Mouse (Mus musculus) stomach, embryonic 15.5 days (tissue): ENCODE data around the gene Kcnma1. TPM values are rescaled to one million over a fixed set of nuclear protein-coding genes. Genes with fewer than 3 reads are reported as not detected.

Experiments
- ATAC-seq: fragments of 200-750 bp; cut with Nextera tagmentation; 2 replicates; pipeline ENCODE4 v1.8.0; 2017; ENCODE audit warnings: low read depth, moderate number of reproducible peaks, moderate TSS enrichment; ENCODE audit not compliant: insufficient read depth, low FRiP score
- H3K27ac ChIP-seq: fragments of 300-500 bp; sonication (generic); 2 replicates; pipeline ENCODE4 v1.5.1; 2015; ENCODE audit warnings: mild to moderate bottlenecking, inconsistent platforms
- H3K27me3 ChIP-seq: fragments of 300-500 bp; sonication (generic); replicated peaks from 2 replicates; pipeline ENCODE4 v1.6.1; 2015; ENCODE audit warnings: inconsistent platforms
- H3K36me3 ChIP-seq: fragments of 300-500 bp; sonication (generic); 2 replicates; pipeline ENCODE4 v1.6.1; 2015; ENCODE audit warnings: inconsistent platforms
- H3K4me1 ChIP-seq: fragments of 300-500 bp; sonication (generic); 2 replicates; pipeline ENCODE4 v1.6.1; 2015; ENCODE audit warnings: inconsistent platforms
- H3K4me2 ChIP-seq: fragments of 300-500 bp; sonication (generic); 2 replicates; pipeline ENCODE4 v1.6.1; 2015; ENCODE audit warnings: mild to moderate bottlenecking, inconsistent platforms
- H3K4me3 ChIP-seq: fragments of 300-500 bp; sonication (generic); replicated peaks from 2 replicates; pipeline ENCODE4 v1.5.1; 2015; ENCODE audit warnings: inconsistent platforms
- H3K9ac ChIP-seq: fragments of 300-500 bp; sonication (generic); 2 replicates; pipeline ENCODE4 v1.6.1; 2015; ENCODE audit warnings: inconsistent platforms
- H3K9me3 ChIP-seq: fragments of 300-500 bp; sonication (generic); 2 replicates; pipeline ENCODE4 v1.6.1; 2016; ENCODE audit warnings: inconsistent platforms
- WGBS: fragments of 180-500 bp; shearing (Covaris S2); methylation state at CpG from one replicate; pipeline ENCODE4 v1.1.7; 2015; 5-methylcytosine and 5-hydroxymethylcytosine counted together
- polyA plus RNA-seq: library from polyadenylated mRNA; unstranded; fragments of >200 nt; fragmentation: Nextera tagmentation; extraction: Ambion mirVana; gene quantifications from 2 replicates; pipeline ENCODE4 v1.2.1, GENCODE M21; 2015

Kcnma1 gene
- polyA plus RNA-seq, 1 experiment from 2014 or later, result 11.2 TPM

- Histone ChIP-seq H3K27ac (no peak overlapping the region), H3K9ac (no peak overlapping the region)
These were observed 518.0 kb downstream of the Kcnma1 start for GRCm38 (mm10) chr14:23496236-23496740.

DNA sequence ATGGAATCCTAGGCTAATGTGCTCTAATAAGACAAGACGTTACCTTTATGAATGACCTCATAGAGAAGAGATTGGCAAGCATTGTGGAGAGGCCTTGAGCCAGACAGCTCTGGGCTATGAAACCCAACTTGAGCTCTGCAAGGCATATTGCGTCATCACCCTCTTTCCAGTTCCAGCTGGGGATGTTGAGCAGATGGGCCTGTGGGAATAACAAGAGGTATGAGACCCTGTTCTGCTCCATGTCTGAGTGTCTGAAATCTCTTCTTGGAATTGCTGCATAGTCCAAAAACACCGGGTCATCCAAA is 519.8 kb downstream of the Kcnma1 start:
- H3K36me3 ChIP-seq, result no peaks in the 10 kb centered on the region
- ATAC-seq, result peak; percentile 68; the same call in 1 of the 2 replicates
- no peak overlapping the region for H3K9ac ChIP-seq
- WGBS, result 49% methylated on average over 3 of the region's 3 CpGs
- H3K9me3 ChIP-seq, result no peaks in the 10 kb centered on the region
- H3K4me1 ChIP-seq, result no peaks in the 10 kb centered on the region
- H3K27ac ChIP-seq, result peak overlapping the region; percentile 42
- no peaks in the 10 kb centered on the region for H3K27me3 ChIP-seq
- no peak overlapping the region for H3K4me3 ChIP-seq
- H3K4me2 ChIP-seq, result no peak overlapping the region

More at GRCm38 (mm10) chr14:23496236-23496740, 518.0 kb downstream of the Kcnma1 start:
- WGBS, result 47% methylated on average over 4 of the region's 4 CpGs
- no peak overlapping the region for H3K4me3 ChIP-seq
- H3K36me3 ChIP-seq, result no peaks in the 10 kb centered on the region
- no peak overlapping the region for H3K4me2 ChIP-seq
- no peak for ATAC-seq
- no peaks in the 10 kb centered on the region for H3K4me1 ChIP-seq
- H3K9me3 ChIP-seq, result no peaks in the 10 kb centered on the region
- H3K27me3 ChIP-seq, result no peaks in the 10 kb centered on the region

DNA sequence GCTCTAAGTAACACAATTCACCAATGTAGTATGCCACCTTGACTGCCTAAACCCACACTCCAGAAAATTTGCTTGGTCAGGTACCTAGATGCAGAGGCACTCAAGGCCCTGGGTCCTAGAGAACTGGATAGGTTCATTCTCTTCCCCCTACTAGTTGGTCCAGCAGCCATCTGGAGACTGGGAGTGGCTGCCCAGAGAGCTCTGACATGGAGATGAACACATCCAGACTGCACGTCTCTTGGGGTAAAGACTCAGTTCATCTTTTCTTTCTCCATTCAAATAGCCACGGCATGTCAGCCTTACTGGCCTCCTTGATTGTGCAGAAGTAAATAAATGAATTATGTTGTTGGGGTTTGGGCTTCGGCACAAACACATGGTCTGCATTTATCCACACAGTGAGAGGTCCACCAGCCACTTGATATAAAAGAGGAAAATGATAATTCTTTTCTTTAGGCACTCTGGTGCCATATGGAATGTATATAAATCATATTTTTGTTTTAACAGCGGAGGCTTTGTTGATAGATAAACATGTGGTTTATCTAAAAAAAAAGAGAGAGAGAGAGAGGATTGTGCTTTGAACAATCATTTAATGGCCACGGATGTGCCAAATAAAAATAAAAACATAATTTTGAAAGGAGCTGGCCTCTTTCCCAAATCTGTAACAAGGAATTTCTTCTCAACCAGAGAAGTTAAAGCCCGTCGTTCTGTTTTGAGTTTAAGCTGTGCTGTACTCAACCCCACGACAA is 520.4 kb downstream of the Kcnma1 start:
- Histone ChIP-seq H3K4me2 (no peak overlapping the region), H3K36me3 (no peaks in the 10 kb centered on the region), H3K4me1 (no peaks in the 10 kb centered on the region), H3K4me3 (no peak overlapping the region), H3K9me3 (no peaks in the 10 kb centered on the region), H3K27me3 (no peaks in the 10 kb centered on the region), H3K9ac (no peak overlapping the region), H3K27ac (peak overlapping the region; percentile 42)
- ATAC-seq, result peak; percentile 39; the same call in 1 of the 2 replicates
- 53% methylated on average over 8 of the region's 8 CpGs for WGBS

GRCm38 (mm10) chr14:23492581-23493360 is 521.5 kb downstream of the Kcnma1 start:
- Histone ChIP-seq H3K36me3 (no peaks in the 10 kb centered on the region), H3K27me3 (no peaks in the 10 kb centered on the region), H3K4me1 (no peaks in the 10 kb centered on the region), H3K4me2 (no peak overlapping the region), H3K4me3 (no peak overlapping the region), H3K9me3 (no peaks in the 10 kb centered on the region), H3K27ac (peak overlapping the region; percentile 31; the same call in 1 of the 2 replicates), H3K9ac (no peak overlapping the region)
- ATAC-seq, result no peak
- 84% methylated on average over 9 of the region's 9 CpGs for WGBS

DNA sequence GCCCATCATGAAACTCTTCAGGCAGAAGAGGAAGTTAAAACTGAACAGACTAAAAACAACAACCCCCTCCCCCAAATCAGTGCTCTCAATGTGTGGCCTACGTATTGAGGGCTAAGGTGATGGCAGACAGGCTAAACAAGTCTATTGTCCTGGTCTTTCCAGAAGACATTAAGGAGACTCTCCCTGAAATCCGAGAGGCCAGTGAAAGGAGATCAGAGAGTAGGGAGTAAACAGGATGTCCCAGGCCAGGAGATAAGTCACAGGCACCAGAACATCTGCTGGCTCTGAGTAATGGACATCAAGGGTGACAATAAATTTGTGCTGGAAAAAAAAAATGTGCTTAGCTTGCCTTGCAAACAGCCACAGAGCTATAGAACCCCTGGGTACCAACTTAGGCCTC is 522.9 kb downstream of the Kcnma1 start:
- H3K4me1 ChIP-seq, result no peaks in the 10 kb centered on the region
- H3K9me3 ChIP-seq, result no peaks in the 10 kb centered on the region
- no peak overlapping the region for H3K4me3 ChIP-seq
- WGBS, result 30% methylated on average over 2 of the region's 2 CpGs
- no peak overlapping the region for H3K9ac ChIP-seq
- ATAC-seq, result no peak
- no peaks in the 10 kb centered on the region for H3K36me3 ChIP-seq
- H3K27me3 ChIP-seq, result no peaks in the 10 kb centered on the region
- H3K27ac ChIP-seq, result no peak overlapping the region
- no peak overlapping the region for H3K4me2 ChIP-seq

DNA sequence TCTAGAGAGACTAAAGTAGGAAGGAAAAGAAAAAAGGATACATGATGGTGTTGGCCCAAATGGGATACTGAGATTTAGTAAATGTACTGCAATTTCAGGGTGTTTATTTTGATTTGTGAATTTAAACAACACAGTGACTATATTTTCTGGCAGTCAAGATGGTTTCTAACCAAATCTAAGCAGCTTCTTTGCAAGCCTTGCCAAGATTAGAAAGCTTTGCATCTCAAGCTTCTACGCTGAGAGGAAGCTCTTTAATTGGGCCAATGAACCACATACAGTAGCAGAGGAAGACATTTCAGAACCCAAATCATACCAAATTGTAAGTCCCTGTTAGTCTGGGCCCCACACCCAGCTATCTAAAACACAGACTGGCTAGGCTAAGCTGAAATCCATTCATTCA is 527.6 kb downstream of the Kcnma1 start:
- H3K4me1 ChIP-seq, result no peaks in the 10 kb centered on the region
- H3K27ac ChIP-seq, result no peak overlapping the region
- H3K4me3 ChIP-seq, result no peak overlapping the region
- no peaks in the 10 kb centered on the region for H3K36me3 ChIP-seq
- no peak overlapping the region for H3K4me2 ChIP-seq
- no peak for ATAC-seq
- no peaks in the 10 kb centered on the region for H3K27me3 ChIP-seq
- no peak overlapping the region for H3K9ac ChIP-seq
- no peaks in the 10 kb centered on the region for H3K9me3 ChIP-seq
- 73% methylated on average over 1 of the region's 1 CpGs for WGBS

DNA sequence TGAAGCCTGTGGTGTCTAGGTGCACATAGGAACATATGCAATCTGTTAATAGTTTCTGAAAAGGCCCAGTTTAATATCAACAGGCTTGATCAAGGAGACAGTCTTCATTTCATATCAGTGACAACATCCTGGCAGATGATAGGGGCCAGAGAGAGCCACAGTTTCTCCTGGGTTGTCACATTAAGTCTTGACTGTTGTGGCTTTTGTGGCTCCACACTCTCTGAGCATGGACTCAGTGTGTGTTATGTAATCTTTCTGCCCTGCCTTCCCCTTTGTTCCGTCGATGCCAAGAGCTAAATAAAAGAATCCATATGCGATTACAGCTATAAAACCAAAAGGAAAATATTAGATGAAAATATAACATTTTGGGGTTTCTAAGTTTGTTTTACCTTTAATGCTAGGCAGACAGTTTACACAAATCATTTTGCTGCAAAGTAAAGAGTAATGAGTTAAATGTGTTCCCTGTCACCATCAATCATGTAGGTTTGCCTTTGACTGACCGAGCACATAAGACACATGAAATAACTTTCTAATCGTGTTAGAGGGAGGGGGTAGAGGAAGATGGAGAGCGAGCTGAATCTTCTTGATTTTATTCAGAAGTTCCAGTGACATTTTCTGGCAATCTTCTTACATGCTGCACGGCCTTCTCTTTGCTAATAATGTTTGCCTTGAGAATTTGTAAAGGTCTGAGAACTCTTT is 528.3 kb downstream of the Kcnma1 start:
- no peak for ATAC-seq
- 33% methylated on average over 7 of the region's 7 CpGs for WGBS
- H3K4me2 ChIP-seq, result no peak overlapping the region

DNA sequence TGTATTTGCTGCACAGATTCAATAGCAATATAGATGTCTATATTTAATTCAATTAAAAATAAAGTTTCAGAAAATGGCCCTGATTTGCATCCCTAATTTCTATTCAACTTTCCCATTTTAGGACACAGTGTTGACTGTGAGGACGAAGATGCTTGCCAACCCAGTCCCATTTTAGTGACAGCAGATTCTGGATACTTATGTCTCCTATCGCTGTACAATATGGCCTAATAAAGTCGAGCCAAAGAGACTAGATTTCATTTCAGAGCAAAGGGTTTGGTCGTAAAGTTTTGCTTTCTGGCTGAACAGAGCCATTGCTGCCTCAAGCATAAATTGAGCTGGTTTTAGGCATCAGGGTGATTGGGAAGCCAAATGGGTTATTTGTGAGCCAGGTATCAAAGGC is 539.2 kb downstream of the Kcnma1 start:
- 85% methylated on average over 4 of the region's 4 CpGs for WGBS
- Histone ChIP-seq H3K9me3 (no peaks in the 10 kb centered on the region), H3K4me2 (no peak overlapping the region), H3K36me3 (no peaks in the 10 kb centered on the region), H3K27me3 (no peaks in the 10 kb centered on the region), H3K4me1 (no peaks in the 10 kb centered on the region), H3K4me3 (no peak overlapping the region), H3K9ac (no peak overlapping the region), H3K27ac (no peak overlapping the region)
- ATAC-seq, result no peak

More for the DNA sequence above, 528.3 kb downstream of the Kcnma1 start:
- H3K4me3 ChIP-seq, result no peak overlapping the region
- H3K36me3 ChIP-seq, result no peaks in the 10 kb centered on the region
- no peak overlapping the region for H3K27ac ChIP-seq
- no peaks in the 10 kb centered on the region for H3K4me1 ChIP-seq
- H3K27me3 ChIP-seq, result no peaks in the 10 kb centered on the region
- H3K9ac ChIP-seq, result no peak overlapping the region
- no peaks in the 10 kb centered on the region for H3K9me3 ChIP-seq

- Histone ChIP-seq H3K4me1 (no peaks in the 10 kb centered on the region), H3K27me3 (no peaks in the 10 kb centered on the region), H3K4me3 (no peak overlapping the region), H3K4me2 (no peak overlapping the region), H3K9ac (no peak overlapping the region), H3K9me3 (no peaks in the 10 kb centered on the region), H3K36me3 (no peaks in the 10 kb centered on the region), H3K27ac (no peak overlapping the region)
- WGBS, result 74% methylated on average over 2 of the region's 2 CpGs
- ATAC-seq, result no peak
These were observed 544.2 kb downstream of the Kcnma1 start for GRCm38 (mm10) chr14:23470071-23470470.

- no peak overlapping the region for H3K4me3 ChIP-seq
- 46% methylated on average over 2 of the region's 2 CpGs for WGBS
- no peak overlapping the region for H3K4me2 ChIP-seq
- H3K4me1 ChIP-seq, result no peaks in the 10 kb centered on the region
- no peak overlapping the region for H3K9ac ChIP-seq
- H3K9me3 ChIP-seq, result no peaks in the 10 kb centered on the region
- ATAC-seq, result no peak
- no peak overlapping the region for H3K27ac ChIP-seq
- no peaks in the 10 kb centered on the region for H3K36me3 ChIP-seq
- no peaks in the 10 kb centered on the region for H3K27me3 ChIP-seq
These were observed 549.2 kb downstream of the Kcnma1 start for GRCm38 (mm10) chr14:23465135-23465534.

DNA sequence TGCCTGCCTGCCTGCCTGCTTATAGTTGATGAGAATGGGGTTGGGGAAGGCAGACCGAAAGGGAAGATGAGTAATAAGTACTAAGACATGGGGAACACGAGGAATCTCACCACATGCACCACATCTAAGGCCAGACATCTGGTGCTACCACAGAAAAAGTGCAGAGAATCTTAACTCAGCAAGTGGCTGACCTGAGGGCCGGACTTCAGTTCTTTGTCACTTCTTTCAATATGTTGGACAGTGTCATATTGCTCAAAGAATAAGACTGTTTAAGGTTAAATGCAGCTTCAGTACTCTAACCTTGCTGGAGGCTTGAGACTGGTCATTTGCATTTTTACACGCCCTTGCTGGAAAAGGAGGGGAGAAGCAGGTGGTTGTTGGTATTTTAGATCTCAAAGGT is 555.7 kb downstream of the Kcnma1 start:
- Histone ChIP-seq H3K27me3 (no peaks in the 10 kb centered on the region), H3K4me1 (no peaks in the 10 kb centered on the region), H3K4me3 (no peak overlapping the region), H3K36me3 (no peaks in the 10 kb centered on the region), H3K27ac (no peak overlapping the region), H3K9me3 (no peaks in the 10 kb centered on the region), H3K9ac (no peak overlapping the region), H3K4me2 (no peak overlapping the region)
- ATAC-seq, result no peak
- 51% methylated on average over 4 of the region's 4 CpGs for WGBS

GRCm38 (mm10) chr14:23451681-23452080 is 562.6 kb downstream of the Kcnma1 start:
- no peaks in the 10 kb centered on the region for H3K27me3 ChIP-seq
- no peaks in the 10 kb centered on the region for H3K9me3 ChIP-seq
- H3K4me3 ChIP-seq, result no peak overlapping the region
- no peak overlapping the region for H3K27ac ChIP-seq
- no peak for ATAC-seq
- H3K4me1 ChIP-seq, result no peaks in the 10 kb centered on the region
- H3K9ac ChIP-seq, result no peak overlapping the region
- WGBS, result 81% methylated on average over 6 of the region's 6 CpGs
- no peak overlapping the region for H3K4me2 ChIP-seq
- H3K36me3 ChIP-seq, result no peaks in the 10 kb centered on the region
